Mouse (Mus musculus) midbrain, embryonic 10.5 days (tissue): ENCODE data around the gene Kcnip4. TPM values are rescaled to one million over a fixed set of nuclear protein-coding genes. Genes with fewer than 3 reads are reported as not detected.

Source experiments
- DNase-seq: peaks from one replicate; pipeline ENCODE4 v3.0.0-alpha.2; 2017; ENCODE audit warnings: low spot score
- H3K27ac ChIP-seq: fragments of 300-500 bp; sonication (generic); replicated peaks from 2 replicates; pipeline ENCODE4 v1.5.1; 2016; ENCODE audit warnings: mild to moderate bottlenecking
- H3K27me3 ChIP-seq: fragments of 300-500 bp; sonication (generic); 2 replicates; pipeline ENCODE4 v1.6.1; 2016; ENCODE audit warnings: low read depth, mild to moderate bottlenecking; ENCODE audit not compliant: poor library complexity, severe bottlenecking
- H3K36me3 ChIP-seq: fragments of 300-500 bp; sonication (generic); 2 replicates; pipeline ENCODE4 v1.6.1; 2016; ENCODE audit warnings: mild to moderate bottlenecking, moderate library complexity
- H3K4me1 ChIP-seq: fragments of 300-500 bp; sonication (generic); 2 replicates; pipeline ENCODE4 v1.6.1; 2016
- H3K4me3 ChIP-seq: fragments of 300-500 bp; sonication (generic); 2 replicates; pipeline ENCODE4 v1.5.1; 2016; ENCODE audit warnings: mild to moderate bottlenecking, moderate library complexity
- H3K9me3 ChIP-seq: fragments of 300-500 bp; sonication (generic); replicated peaks from 2 replicates; pipeline ENCODE4 v1.6.1; 2016; ENCODE audit warnings: mild to moderate bottlenecking
- WGBS: fragments of 180-500 bp; shearing (Covaris S2); methylation state at CpG from one replicate; pipeline ENCODE4 v1.1.7; 2016; 5-methylcytosine and 5-hydroxymethylcytosine counted together
- polyA plus RNA-seq: library from polyadenylated mRNA; unstranded; fragments of >200 nt; fragmentation: Nextera tagmentation; extraction: Ambion mirVana; gene quantifications from 2 replicates; pipeline ENCODE4 v1.2.1, GENCODE M21; 2016

Gene Kcnip4
- polyA plus RNA-seq, 1 experiment from 2014 or later, result 1.2 TPM

- WGBS, result 87% methylated on average over 2 of the region's 2 CpGs
These were observed 582.2 kb downstream of the Kcnip4 start for GRCm38 (mm10) chr5:48942378-48943088.

GRCm38 (mm10) chr5:48931881-48932280 is 592.8 kb downstream of the Kcnip4 start:
- Histone ChIP-seq H3K27me3 (no peaks in the 10 kb centered on the region), H3K27ac (no peak overlapping the region), H3K4me1 (no peaks in the 10 kb centered on the region), H3K4me3 (no peak overlapping the region), H3K36me3 (no peaks in the 10 kb centered on the region), H3K9me3 (no peaks in the 10 kb centered on the region)
- WGBS, result 97% methylated on average over 2 of the region's 2 CpGs
- no peak for DNase-seq

More at GRCm38 (mm10) chr5:48942378-48943088, 582.2 kb downstream of the Kcnip4 start:
- no peak for DNase-seq
- no peak overlapping the region for H3K4me3 ChIP-seq
- no peak overlapping the region for H3K27ac ChIP-seq
- no peaks in the 10 kb centered on the region for H3K4me1 ChIP-seq
- H3K27me3 ChIP-seq, result no peaks in the 10 kb centered on the region
- no peaks in the 10 kb centered on the region for H3K36me3 ChIP-seq
- H3K9me3 ChIP-seq, result no peaks in the 10 kb centered on the region

GRCm38 (mm10) chr5:48890216-48890615 is 634.5 kb downstream of the Kcnip4 start:
- Histone ChIP-seq H3K27ac (no peak overlapping the region; the same call in 1 of the 2 replicates), H3K36me3 (no peaks in the 10 kb centered on the region), H3K27me3 (no peaks in the 10 kb centered on the region), H3K9me3 (no peaks in the 10 kb centered on the region), H3K4me1 (peaks cover 14% of the 10 kb centered on the region), H3K4me3 (peak overlapping the region; percentile 57)
- WGBS, result 72% methylated on average over 8 of the region's 8 CpGs
- DNase-seq, result no peak

GRCm38 (mm10) chr5:48889395-48890194 is 635.1 kb downstream of the Kcnip4 start:
- no peaks in the 10 kb centered on the region for H3K36me3 ChIP-seq
- peak; percentile 66 for DNase-seq
- no peaks in the 10 kb centered on the region for H3K9me3 ChIP-seq
- peak overlapping the region; percentile 71 for H3K27ac ChIP-seq
- 6% methylated on average over 18 of the region's 18 CpGs for WGBS
- no peaks in the 10 kb centered on the region for H3K27me3 ChIP-seq
- peaks cover 14% of the 10 kb centered on the region for H3K4me1 ChIP-seq
- peak overlapping the region; percentile 57 for H3K4me3 ChIP-seq

- H3K27me3 ChIP-seq, result no peaks in the 10 kb centered on the region
- DNase-seq, result no peak
- WGBS, result 77% methylated on average over 2 of the region's 2 CpGs
- no peaks in the 10 kb centered on the region for H3K36me3 ChIP-seq
- no peaks in the 10 kb centered on the region for H3K4me1 ChIP-seq
- no peak overlapping the region for H3K27ac ChIP-seq
- H3K9me3 ChIP-seq, result no peaks in the 10 kb centered on the region
- H3K4me3 ChIP-seq, result no peak overlapping the region
These were observed 646.6 kb downstream of the Kcnip4 start for GRCm38 (mm10) chr5:48878081-48878480.

GRCm38 (mm10) chr5:48864268-48864967 is 660.3 kb downstream of the Kcnip4 start:
- H3K36me3 ChIP-seq, result no peaks in the 10 kb centered on the region
- peaks cover 17% of the 10 kb centered on the region for H3K4me1 ChIP-seq
- DNase-seq, result no peak
- WGBS, result 75% methylated on average over 3 of the region's 3 CpGs
- no peak overlapping the region for H3K4me3 ChIP-seq
- no peaks in the 10 kb centered on the region for H3K9me3 ChIP-seq
- H3K27ac ChIP-seq, result no peak overlapping the region
- no peaks in the 10 kb centered on the region for H3K27me3 ChIP-seq

GRCm38 (mm10) chr5:48840971-48841370 is 683.7 kb downstream of the Kcnip4 start:
- no peak overlapping the region for H3K4me3 ChIP-seq
- no peak overlapping the region for H3K27ac ChIP-seq
- H3K36me3 ChIP-seq, result no peaks in the 10 kb centered on the region
- H3K27me3 ChIP-seq, result no peaks in the 10 kb centered on the region
- WGBS, result 29% methylated on average over 2 of the region's 2 CpGs
- no peaks in the 10 kb centered on the region for H3K9me3 ChIP-seq
- DNase-seq, result no peak
- H3K4me1 ChIP-seq, result peaks cover 31% of the 10 kb centered on the region

- Histone ChIP-seq H3K36me3 (no peaks in the 10 kb centered on the region), H3K4me1 (no peaks in the 10 kb centered on the region), H3K27me3 (no peaks in the 10 kb centered on the region), H3K9me3 (no peaks in the 10 kb centered on the region), H3K27ac (no peak overlapping the region), H3K4me3 (no peak overlapping the region)
- WGBS, result 83% methylated on average over 1 of the region's 1 CpGs
- no peak for DNase-seq
These were observed 729.2 kb downstream of the Kcnip4 start for GRCm38 (mm10) chr5:48795526-48795925.

GRCm38 (mm10) chr5:48779376-48779775 is 745.3 kb downstream of the Kcnip4 start:
- Histone ChIP-seq H3K27ac (no peak overlapping the region), H3K4me1 (no peaks in the 10 kb centered on the region), H3K4me3 (no peak overlapping the region), H3K36me3 (no peaks in the 10 kb centered on the region), H3K27me3 (no peaks in the 10 kb centered on the region), H3K9me3 (no peaks in the 10 kb centered on the region)
- WGBS, result 85% methylated on average over 1 of the region's 1 CpGs
- DNase-seq, result no peak

- Histone ChIP-seq H3K27me3 (no peaks in the 10 kb centered on the region), H3K4me1 (peaks cover 6% of the 10 kb centered on the region; the same call in 1 of the 2 replicates), H3K36me3 (no peaks in the 10 kb centered on the region), H3K27ac (no peak overlapping the region), H3K4me3 (no peak overlapping the region), H3K9me3 (no peaks in the 10 kb centered on the region)
- DNase-seq, result no peak
These were observed 776.1 kb downstream of the Kcnip4 start for GRCm38 (mm10) chr5:48748613-48749012.

GRCm38 (mm10) chr5:48737640-48738039 is 787.1 kb downstream of the Kcnip4 start:
- 58% methylated on average over 2 of the region's 2 CpGs for WGBS

GRCm38 (mm10) chr5:48718166-48718565 is 806.5 kb downstream of the Kcnip4 start:
- Histone ChIP-seq H3K27me3 (no peaks in the 10 kb centered on the region), H3K4me1 (no peaks in the 10 kb centered on the region), H3K9me3 (no peaks in the 10 kb centered on the region), H3K27ac (no peak overlapping the region), H3K4me3 (no peak overlapping the region), H3K36me3 (no peaks in the 10 kb centered on the region)
- no peak for DNase-seq

More at GRCm38 (mm10) chr5:48737640-48738039, 787.1 kb downstream of the Kcnip4 start:
- no peaks in the 10 kb centered on the region for H3K27me3 ChIP-seq
- H3K4me1 ChIP-seq, result peaks cover under 1% of the 10 kb centered on the region; the same call in 1 of the 2 replicates
- H3K9me3 ChIP-seq, result no peaks in the 10 kb centered on the region
- no peak overlapping the region for H3K27ac ChIP-seq
- DNase-seq, result no peak
- H3K4me3 ChIP-seq, result no peak overlapping the region
- no peaks in the 10 kb centered on the region for H3K36me3 ChIP-seq
